Mouse (Mus musculus) adrenal gland, postnatal 25 days (tissue): ENCODE data around the gene Gm10300. TPM values are rescaled to one million over a fixed set of nuclear protein-coding genes. Genes with fewer than 3 reads are reported as not detected.

Experiments
- DNase-seq: peaks from one replicate; pipeline ENCODE4 v3.0.0; 2021; ENCODE audit warnings: mixed read lengths
- long read RNA-seq: library from polyadenylated mRNA; stranded (forward); transcript quantifications from one replicate; pipeline ENCODE4 v2.0.0, GENCODE M21; 2021
- total RNA-seq: library from RNA; stranded (reverse); gene quantifications from 2 replicates; pipeline ENCODE4 v1.2.3, GENCODE M21; 2021

Gene Gm10300
- total RNA-seq: 0.61 TPM in 1 of 2 replicates, not detected in the other
- long read RNA-seq: 0 reads

GRCm38 (mm10) chr4:132074077-132074932 is at the start of gene Gm10300:
Gene Gm10300 (plus strand): TSS chr4:132074697.
- peak; percentile 64 for DNase-seq

GRCm38 (mm10) chr4:132025264-132025663 is 49.2 kb upstream of the Gm10300 start:
- DNase-seq: no peak

DNA sequence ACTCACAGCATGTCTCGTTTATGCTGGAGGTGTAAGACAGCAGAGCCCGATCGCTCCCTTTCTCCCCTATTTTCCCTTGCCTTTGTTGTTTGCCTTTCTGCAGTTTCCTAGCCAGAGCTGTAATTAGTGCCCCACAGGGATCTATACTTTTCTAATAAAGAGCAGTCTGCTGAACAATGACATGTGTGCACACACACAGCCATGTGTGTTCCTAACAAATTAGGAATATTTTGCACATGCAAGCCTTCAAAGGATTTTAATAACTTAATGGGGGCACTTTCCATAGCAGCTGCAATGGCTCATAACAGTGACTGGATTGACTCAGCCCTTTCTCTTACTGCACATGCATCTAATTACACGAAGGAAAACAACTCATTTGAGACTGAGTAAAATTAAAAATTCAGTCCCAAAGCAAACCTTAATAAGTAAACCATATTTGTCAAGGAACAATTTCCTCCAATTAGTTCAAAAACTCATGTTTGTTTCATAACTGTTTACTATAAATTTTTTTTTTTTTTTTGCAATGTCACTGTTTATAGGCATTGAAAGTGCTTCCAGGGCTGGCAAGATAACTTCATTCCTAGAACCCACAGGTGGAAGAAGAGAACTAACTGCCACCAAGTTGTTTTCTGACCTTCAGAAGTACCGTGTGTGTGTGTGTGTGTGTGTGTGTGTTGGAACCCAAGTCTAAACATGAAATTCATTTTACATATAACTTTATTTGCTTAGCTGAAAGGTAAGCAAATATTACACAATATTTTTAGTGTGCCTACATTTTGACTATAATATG is 48.6 kb upstream of the Gm10300 start:
- no peak for DNase-seq

DNA sequence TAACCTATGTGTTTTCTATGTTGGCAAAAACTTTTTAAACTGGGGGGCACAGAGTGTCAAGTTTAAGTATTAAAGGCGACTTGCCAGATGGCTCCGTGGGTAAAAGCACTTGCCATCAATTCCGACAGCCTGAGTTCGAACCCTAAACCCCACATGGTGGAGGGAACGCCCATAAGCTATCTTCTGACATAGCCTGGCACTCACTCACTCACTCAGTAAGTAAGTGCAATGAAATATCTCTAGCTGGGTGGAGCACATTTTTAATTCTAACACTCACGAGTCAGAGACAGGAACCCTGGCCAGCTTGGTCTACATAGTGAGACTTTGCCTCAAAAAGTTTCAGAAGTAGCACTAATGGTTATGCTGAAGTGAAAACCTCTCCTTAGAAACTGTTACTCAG is 47.3 kb upstream of the Gm10300 start:
- DNase-seq: no peak

DNA sequence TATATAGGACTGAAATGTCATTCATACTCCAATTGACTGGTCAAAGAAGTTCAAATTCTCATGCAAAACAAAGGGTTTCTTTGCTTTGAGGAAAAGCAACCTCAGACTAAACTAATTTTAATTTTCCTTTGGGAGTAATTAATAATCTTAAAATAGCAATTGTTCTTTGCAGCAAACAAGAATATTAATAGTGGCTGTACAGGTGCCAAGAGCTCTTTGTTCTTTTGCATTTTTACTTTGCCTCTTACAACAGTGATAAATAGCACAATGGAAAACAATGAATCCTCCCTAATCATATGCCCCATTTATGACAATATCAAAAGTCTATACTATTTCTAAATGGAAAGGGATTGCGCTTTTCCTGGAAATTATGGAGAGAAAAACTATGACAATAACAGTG is 46.7 kb upstream of the Gm10300 start:
- no peak for DNase-seq

- no peak for DNase-seq
Measured at GRCm38 (mm10) chr4:132029851-132030741, 44.4 kb upstream of the Gm10300 start.

GRCm38 (mm10) chr4:132033183-132033582 is 41.3 kb upstream of the Gm10300 start:
- DNase-seq: no peak

DNA sequence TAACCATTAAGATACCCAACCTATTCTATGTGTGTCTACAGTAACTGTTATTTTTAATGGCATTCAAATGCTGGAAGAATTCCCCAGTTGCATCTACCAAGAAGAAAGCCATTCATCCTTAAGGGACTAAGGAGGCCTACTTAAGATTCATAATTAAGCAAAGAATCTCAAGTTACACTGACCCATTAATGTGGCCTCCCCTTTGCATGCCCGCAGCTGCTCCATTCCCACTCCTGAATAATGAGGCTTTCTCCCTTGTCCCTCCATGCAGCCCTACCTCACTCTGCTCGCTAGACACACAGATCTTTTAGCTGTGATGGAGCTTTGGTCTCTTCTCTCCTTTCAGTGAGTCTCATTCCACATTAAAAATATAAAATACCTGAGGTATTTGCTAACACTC is 40.3 kb upstream of the Gm10300 start:
- DNase-seq: no peak

GRCm38 (mm10) chr4:132037137-132037536 is 37.4 kb upstream of the Gm10300 start:
- DNase-seq: no peak

DNA sequence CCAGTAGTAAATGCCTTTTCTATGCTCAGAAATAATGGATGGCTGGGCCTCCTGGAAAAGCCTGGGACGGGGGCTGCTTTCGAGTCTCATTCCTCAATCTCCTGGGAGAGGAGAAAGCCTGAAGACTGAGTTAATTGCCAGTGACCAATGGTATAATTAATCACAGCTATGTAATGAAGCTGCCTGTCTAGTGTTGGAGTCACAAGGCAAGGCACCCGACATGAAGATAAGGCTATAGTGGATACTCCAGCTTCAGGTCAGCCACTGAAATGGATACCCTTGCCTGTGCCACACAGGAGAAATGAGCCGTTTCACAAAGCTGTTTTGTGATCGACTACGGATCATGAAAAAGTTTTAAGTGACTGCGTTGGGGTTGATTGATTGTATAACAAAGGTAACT is 36.5 kb upstream of the Gm10300 start:
- DNase-seq: no peak

GRCm38 (mm10) chr4:132038809-132039208 is 35.7 kb upstream of the Gm10300 start:
- no peak for DNase-seq

- DNase-seq: no peak
Measured at GRCm38 (mm10) chr4:132039521-132039920, 35.0 kb upstream of the Gm10300 start.

GRCm38 (mm10) chr4:132039975-132040645 is 34.4 kb upstream of the Gm10300 start:
- no peak for DNase-seq

- no peak for DNase-seq
Measured at GRCm38 (mm10) chr4:132041471-132042332, 32.8 kb upstream of the Gm10300 start.

DNA sequence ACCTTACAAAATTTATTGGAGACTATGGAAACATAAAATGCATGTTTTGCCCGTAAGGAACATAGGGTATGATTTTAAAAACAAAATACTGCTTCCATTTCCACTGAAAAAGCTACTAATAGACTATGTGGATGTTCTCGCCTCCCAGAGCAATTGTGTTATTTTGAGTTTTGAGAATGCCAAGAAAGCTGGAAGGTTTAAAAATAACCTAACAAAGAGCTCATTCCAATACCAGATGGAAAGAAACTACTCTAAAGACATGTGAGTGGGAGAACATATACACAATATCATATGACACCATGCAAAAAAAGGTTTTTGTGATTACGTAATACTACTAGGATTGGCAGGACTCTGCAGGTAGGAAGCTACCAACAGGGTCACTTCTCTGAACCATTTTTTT is 30.8 kb upstream of the Gm10300 start:
- no peak for DNase-seq

DNA sequence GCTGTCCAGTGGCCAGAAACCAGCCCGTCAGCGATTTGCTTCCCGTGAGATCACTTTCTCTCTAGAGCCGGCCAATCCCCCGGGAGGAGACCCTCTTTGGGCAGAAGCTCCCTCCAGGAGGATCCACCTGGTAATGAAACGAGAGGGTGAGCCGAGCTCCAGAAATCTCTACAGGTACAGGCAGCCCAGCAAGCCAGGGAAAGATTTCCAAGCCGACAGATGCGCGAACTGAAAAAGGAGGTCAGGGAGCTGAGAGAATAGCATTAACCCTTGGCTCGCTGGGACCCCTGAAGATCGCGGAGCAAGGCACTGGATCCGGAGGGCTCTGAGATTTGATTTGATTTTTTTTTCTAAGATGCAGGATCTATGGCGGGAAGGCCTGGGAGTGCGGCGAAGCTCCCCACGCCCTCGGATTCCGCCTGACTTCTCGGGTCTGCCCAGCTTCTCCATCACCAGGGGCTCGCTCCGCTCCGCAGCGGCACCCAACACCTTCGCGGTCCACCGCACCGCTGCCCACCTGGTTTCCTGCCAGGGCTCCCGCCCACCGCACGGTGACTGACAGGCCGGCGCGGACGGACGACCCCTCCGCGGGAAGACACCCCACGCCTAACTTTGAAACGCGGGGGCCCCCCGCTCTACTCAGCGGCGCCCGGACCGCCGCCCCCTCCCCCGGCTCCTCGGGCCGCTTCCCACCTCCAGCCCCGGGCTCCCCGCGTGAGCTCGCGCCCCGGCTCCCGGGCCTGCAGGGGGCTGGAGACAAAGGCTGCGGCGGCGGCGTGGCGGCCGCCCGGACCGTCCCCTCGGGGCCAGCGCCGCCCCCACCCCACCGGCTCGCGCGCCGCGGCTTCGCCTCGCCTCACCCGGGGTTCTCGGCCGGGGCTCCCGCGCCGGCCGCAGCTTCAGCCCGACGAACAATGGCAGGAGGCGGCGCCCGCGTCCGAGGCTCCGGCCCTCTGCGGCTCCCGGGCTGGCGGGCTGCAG is 26.2 kb upstream of the Gm10300 start:
- DNase-seq: peak; percentile 29

GRCm38 (mm10) chr4:132048995-132049404 is 25.5 kb upstream of the Gm10300 start:
- DNase-seq: peak; percentile 88

GRCm38 (mm10) chr4:132049549-132050200 is 24.8 kb upstream of the Gm10300 start:
- DNase-seq: no peak
